Mouse (Mus musculus) ovary, adult 18-20 months (tissue): ENCODE measurements around the gene Klhl10.

Experiments
- DNase-seq: peaks from one replicate; pipeline ENCODE4 v3.0.0; 2022; ENCODE audit warnings: low spot score, mixed read lengths

Gene Klhl10

DNA sequence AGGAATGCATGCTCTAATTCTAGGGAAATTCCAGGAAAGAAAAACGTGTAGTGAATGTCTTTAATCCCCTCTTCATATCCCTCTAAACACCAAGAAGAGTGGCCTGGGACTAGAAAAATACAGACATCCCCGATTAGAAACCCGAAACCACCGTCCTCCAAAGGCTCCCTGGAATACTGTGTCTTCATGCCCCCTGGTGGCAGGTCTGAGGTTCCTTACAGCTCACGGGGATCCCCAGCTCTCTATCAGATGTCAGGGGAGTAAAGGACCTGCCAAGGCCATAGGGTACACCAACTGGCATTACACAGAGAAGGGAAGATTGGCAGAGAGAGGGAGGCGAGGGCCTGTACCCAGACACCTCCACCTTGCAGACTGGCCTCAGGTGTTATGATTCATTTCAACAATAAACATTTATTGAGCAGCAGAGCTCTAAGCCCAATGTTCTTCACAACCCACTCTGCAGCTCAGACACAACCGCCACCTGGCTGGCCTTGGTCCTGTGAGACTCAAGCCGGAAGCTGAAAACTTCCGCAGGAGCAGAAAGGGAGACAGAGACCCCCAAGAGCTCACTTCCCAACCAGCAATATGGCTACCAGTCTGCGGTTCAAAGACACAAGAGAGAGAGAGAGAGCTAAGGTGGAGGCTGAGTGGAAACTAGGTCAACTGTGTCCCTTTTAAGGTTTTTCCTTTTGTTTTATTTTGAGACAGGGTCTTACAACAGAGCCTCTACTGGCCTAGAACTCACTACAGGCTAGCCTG lies 33.5 kb upstream of the Klhl10 start:
- DNase-seq, result no peak

DNA sequence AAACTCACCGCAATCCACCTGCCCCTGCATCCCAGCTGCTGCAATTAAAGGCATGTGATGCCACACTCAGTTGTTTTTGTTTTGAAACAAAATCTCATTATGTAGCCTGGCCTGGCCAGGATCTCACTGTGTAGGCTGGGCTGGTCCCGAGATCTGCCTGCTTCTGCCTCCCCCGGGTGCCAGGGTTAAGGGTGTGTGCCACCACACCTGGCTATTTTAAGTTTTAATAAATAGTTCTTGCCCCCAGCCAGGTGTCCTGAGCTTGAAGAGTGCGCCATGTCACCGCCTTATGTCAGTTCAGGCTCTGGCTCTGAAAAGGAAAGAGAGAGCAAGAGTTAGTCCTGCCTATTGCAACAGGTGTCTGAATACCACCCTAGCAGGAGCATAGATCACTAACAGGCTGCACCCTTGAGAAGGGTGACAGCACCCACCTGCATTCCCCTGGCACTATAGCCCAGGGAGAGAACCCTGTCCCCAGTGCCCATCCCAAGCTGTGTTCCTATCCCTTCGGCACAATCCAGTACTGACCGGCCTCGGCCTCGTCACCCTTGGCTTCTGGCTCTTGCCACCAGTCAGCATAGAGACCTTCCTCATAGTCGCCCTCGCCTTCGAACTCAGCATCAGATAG lies 32.8 kb upstream of the Klhl10 start:
- DNase-seq, result no peak

DNA sequence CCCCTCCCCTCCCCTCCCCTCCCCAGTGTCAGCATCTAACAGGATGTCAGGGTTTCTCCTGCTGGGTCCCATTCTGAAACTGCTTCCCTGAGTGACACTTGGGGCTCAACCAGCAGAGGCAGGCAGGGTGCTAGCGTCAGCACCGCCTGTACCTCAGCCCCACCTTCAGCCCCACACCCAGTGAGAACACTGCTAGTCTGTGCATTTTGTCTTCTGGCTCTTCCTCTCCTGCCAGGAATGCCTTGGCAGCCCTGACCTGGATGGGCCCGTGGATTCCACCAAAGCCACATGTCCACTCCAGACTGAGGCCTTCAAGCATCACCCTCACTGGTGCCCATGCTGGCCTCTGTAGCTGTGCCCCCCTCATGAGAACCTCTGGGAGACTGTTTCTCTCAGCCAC lies 32.0 kb upstream of the Klhl10 start:
- DNase-seq, result no peak

DNA sequence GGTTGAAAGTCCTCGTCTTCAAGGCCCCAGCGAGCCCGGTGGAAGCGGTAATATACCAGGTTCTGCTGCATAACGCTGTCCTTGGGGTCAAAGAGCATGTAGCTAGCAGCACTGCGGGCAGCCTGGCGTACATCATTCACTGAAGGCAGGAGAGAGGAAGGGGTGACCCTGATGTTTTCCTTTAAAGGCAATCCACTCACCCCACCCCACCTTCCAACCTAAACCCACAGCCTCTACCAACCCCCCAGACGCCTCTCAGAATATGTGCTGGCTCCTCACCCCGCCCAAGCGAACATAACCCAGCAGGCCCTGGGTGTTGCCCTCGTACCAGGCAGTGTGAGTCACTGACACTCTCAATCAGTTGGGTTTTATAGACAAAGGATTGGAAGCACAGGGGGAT lies 30.0 kb upstream of the Klhl10 start:
- DNase-seq, result no peak

DNA sequence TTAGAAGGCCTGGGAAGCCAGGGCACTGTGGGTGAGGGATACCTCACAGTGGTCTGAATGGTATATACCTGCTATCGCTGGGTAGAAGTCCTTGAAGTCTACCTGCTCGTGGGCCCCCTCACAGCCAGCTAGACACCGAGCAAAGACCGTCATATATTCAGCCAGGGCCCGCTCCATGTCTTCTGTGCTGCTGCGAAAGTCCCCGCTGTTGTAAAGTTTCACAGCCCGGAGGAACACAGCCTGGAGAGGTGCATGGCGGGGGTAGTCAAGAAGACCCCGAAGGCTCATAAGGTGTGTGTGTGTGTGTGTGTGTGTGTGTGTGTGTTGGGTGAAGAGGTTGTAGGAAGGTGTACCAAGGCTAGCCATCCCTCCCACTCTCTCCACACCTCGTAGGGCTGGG lies 28.2 kb upstream of the Klhl10 start:
- no peak for DNase-seq

DNA sequence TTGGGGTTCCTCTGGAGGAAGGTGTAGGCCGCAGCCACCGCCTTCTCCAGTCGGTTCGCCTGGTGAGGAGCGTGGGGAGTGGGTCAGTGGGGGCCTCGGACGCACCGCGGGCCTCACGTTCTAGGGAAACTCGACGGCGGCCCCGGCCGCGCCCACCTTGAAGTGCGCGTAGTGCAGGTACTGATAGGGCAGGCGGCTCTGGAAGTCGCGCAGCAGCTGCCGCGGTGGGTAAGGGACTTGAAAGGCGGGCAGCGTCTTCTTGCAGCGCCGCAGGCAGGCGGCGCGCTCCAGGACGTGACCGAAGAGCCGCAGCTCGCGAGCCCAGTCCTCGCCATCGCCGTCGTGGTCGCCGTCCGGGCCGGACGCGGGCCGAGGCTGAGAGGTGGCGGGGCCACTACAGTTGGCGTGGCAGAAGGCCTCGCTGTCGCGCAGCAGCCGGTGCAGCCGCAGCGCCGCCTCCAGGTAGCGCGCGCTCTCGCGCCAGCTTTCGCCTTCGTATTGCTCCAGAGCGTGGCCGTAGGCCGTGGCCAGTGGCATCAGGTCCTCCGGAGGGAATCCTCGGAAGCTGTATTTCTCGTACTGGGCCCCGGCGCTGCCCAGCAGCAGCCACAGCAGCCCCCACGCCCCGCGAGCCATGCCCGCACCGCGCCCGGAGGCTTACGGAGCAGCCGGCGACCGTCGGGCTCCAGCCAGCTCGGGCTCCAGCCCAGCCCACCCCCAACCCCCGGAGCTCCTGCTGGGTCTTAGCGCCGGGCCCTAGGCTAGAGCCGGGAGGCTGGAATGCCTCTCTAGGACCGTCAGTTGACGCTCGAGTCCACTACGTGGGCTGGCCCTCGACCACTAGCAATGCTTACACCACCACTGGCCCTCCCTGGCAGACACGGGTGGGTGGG lies 27.4 kb upstream of the Klhl10 start, which contains the start of gene P3h4:
Gene P3h4, minus strand, starts transcription at position 816 of the 893 bp plus-strand sequence.
- peak; percentile 79 for DNase-seq

DNA sequence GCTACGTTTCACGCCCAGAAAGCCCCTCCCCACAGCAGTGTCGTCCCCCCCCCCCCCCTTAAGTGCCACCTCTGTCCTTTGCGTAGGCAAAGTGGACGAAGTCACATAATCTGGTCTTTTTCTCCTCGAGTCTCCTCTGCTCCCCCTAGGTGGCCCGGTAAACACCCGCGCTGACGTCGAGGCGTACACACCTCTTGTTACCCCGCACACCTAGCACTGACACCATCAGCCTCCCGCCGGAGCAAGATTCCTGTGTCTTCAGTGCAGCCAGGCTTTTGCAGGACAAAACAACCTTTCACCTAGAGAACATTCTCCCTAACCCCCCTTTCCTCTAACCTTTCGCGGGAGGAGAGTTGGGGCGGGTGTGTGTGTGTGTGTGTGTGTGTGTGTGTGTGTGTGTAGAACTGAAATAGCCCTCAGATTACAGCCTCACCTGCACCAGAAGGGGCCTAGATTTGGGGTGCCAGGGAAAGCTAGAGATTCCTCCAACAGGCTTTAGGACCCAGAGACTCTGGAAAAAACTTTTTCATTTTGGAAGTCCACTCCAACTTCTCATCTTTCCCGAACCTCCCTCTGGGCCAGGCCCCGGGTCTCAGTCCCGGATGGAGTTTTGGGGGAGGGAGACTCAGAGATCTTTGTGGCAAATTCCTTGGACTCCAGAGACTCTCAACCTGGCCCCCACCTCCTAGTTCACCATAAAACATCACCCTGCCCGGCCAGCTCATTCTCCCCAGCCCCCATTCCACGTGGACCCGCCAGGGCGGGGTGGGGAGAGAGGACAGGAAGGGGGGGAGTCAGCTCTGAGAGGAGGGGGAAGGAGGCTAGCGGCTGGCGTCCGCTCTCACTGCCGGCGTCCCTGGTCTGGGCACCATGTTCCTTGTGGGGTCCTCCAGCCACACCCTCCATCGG lies 26.5 kb upstream of the Klhl10 start, which contains the start of gene Fkbp10:
Gene Fkbp10, plus strand, starts transcription at position 784 of the 909 bp plus-strand sequence.
- DNase-seq, result peak; percentile 64

DNA sequence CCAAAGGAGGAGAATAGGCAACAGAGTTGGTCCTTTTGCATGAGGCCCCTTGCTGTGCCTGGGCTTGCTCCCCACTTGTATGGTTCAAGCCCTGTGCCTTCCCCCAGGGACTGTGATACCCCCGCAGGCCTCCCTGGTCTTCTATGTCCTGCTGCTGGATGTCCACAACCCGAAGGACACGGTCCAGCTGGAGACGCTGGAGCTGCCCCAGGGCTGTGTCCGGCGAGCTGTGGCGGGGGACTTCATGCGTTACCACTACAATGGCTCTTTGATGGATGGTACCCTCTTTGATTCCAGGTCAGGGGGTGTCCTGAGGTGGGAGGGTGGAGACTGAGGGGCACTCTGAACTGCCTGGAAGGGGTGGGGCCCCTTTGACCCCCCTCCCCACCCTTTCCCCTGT lies 20.2 kb upstream of the Klhl10 start:
- DNase-seq, result no peak

DNA sequence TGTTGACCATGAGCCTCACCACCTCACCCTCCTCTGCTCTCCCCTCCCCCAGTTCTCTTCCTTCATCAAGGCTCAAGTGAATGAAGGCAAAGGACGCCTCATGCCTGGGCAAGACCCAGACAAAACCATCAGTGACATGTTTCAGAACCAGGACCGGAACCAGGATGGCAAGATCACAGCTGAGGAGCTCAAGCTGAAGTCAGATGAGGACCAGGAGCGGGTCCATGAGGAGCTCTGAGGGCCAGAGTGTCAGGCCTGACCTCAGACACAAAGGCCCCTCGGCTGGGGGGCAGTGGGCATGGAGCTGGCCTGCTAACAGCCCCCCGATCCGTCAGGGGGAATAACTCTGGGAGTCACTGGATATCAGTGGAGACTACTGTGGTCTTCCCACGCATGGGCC lies 17.9 kb upstream of the Klhl10 start:
- no peak for DNase-seq

DNA sequence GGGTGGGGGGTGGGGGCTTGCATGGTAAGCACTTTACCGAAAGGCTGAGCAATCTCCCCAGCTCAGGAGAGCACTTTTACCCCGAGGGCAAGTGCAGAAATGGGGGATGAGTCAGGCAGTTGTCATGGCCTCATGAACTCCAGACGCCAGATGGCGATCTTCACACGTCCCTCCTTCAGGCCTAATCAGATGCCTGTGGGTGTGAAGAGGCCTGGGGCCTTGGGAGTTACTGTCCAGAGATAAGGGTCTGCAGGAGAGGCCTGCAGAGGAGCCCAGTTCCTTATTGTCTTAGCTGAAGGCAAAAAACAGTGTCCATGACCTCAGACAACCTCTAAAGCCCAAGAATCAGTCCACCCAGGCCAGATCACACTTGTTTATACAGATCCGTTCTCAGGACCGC lies 15.9 kb upstream of the Klhl10 start:
- DNase-seq, result peak; percentile 87

DNA sequence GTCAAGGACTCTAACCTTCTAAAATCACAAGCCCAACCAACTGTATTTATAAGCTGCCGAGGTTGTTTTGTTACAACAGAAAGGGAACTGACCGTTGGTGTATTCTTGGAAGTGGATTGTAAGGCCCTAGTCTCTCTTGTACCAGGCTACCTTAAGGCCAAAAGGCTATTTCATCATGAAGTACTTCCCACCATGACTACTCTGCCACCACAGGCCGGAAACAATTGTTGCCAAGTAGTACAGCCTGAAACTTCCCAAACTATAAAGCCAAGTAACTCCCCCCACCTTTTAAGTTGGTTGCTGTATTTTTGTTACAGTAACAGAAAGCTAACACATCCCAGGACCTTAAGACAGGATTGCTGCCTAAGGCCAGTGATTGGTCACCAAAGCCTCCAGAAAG lies 14.9 kb upstream of the Klhl10 start:
- no peak for DNase-seq

DNA sequence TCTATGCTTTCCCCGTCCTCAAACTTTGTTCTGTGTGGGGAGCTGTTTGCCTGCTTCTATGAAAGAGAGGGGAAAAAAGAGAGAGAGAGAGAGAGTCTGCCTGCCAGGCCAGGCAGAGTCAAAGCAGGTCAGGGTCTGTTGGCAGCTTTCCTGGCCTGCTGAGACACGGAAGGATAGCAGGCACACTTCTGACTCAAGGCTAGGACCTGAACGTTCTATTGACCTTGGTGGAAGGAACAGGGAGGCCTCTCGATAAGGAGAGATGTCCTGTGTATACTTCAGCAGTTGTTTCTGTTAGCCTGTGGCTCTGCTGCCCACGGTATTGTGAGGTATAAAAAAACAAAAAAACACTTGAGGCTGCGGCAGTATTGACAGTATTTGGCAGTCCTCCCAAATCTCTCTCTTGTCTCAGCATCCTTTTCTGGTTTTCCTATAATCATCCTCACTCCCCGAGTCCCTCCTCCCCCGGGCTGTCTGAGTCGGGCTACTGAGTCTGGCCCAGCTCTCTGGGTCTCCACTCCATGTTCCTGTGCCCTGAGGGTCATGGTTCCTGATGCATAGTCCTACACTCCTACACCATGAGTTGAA lies 13.0 kb upstream of the Klhl10 start:
- peak; percentile 91 for DNase-seq

DNA sequence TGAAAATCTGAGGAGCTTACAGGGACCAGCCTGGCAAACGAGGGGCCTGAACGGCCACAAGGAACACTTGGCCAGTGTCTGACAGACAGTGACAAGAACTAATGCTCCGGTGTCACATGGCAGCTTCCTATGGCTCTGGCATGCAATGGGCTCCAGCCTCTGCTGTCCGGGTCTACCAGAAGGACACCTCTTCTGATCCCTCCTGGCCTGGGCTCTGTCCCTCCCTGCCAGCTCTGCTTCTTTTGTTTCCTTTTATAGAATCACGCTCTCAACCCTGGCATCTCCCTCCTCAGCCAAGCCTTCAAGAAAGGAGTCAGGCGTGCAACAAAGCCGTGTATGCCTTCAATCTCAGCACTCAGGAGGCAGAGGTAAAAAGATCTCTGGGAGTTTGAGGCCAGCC lies 11.7 kb upstream of the Klhl10 start:
- no peak for DNase-seq

DNA sequence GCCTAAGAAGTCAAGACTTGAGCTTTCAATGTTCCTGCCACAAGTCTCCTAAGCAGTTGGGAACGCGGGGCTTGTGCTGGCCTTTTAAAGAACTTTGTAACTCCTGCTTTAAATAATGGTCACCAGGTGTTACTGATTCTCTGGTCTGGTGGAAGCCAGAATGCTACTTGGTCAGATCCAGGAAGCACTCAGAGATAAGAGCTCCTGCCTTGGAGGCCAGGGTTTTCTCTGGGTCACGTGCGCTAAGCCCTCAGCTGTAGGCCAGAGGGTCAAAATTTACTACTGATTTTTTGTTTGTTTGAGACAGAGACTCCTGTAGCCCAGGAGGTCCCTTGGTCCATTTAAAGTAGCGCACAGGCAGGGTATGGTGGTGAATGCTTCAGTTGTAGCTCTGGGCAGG lies 9.7 kb upstream of the Klhl10 start:
- DNase-seq, result no peak

DNA sequence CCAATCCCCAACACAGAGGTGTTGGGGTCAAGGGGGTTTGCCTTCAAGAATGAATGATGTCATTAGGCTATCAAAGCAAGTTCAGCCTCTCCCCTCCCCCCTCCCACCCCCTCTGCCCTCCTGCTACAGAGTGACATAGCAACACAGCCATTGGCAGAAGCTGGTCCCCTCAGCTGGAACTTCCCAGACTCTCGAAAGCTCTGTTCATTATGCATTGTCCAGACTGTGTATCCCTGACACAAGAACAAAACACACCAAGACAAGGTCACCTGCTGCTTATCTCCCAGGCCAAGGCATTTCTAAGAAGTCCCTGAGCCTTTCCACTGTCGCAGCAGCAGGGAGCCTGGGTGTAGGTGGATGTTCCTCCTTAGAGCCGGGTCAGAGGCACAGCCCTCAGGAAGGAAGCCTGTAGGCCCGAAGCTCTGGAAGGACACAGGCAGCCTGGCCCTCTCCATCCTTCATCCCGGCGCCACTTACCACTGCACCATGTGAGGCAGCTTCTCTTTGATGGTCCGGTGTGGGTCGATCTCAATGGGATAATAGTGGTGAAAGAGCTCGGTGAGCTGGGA lies 6.0 kb upstream of the Klhl10 start:
- peak; percentile 47 for DNase-seq

DNA sequence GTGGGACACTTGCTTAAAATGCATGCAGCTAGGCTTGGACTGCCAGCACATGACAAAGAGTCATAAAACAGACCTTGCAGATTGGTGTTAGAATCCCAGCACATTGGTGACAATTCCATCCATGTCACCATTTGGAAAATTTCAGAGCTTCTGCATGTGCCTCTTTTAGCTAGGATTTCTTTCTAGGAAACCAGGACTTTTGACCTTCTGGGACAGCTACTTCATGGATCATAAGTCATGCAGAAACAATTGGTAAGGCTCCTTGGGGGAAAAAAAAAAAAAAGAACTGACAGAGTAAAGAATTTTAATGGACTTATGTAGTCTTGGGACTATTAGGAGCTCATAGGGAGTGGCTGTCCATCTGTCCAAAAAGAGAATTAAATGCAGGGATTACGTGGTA lies 3.8 kb upstream of the Klhl10 start:
- no peak for DNase-seq

DNA sequence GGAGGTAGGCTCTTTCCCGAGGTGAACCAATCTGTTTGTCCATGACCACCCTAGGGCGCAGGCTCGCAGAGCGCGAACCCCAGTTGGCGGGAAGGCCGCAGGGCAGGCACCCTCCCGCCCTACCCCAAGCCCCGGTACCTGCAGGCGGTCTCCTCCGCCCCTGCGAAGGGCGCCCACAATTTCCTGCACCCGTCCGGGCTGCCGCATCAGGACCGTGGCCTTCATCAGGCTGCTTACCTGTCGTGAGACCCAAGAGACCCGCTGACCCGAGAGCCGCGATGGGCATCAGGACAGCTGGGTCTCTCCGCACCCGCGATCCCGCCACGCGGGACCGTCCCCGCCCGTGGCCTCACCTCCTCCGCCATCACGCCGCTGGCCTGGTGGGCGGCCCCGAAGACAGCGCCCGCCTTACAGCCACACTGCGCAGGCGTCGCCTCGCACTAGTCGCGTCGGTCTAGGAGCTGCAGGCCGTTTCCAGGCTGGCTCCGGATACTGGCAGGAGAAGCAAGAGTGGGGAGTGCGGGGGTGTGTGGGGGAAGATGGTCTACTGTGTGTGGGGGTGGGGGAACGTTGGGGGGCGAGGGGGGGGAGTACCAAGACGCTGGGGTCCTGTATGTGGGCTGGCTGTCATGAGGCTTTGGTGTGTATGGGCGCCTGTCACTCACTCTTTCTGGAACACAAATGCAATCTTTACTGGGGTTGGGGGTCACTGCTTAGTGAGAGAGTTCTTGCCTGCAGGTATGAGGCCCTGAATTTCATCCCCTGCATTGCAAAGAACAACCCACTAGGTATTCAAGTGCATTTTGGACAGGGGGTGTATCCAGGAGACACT lies 810 bp upstream of the Klhl10 start:
- DNase-seq, result peak; percentile 72

DNA sequence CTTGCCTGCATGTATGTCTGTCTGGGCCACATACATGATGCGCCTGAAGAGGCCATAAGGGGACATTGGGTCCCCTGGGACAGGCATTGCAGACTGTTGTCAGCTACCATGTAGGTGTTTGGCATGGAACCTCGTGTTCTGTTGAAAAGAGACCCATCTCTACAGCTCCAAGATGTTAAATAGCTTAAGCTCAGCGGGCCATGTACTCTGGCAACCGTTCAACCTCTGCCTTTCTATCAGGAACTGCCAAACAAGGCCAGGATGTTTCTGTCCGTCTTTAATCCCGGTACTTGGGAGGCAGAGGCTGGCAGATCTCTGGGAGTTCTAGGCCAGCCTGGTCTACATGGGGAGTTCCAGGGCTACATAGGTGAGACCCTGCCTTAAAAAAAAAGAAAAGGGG lies 908 bp downstream of the Klhl10 start:
- DNase-seq, result no peak

DNA sequence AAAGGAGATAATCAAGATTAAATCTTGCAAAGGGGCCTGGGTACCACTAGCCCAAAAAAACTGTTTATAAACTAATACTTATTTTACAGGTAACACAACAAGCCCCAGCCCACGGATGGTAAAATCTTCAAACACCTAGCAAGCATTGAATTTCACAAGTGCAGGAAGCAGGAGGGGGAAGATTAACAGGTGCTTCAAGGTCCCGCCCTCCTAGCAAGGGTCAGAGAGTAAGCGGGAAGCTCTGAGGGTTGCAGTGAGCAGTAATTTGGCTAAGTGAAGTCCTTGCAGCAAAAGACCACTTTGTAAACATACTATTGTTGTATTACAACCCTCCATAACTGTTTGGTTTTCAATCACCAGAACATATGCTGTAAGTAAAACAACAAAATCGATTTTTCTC lies 15.5 kb downstream of the Klhl10 start:
- DNase-seq, result no peak

DNA sequence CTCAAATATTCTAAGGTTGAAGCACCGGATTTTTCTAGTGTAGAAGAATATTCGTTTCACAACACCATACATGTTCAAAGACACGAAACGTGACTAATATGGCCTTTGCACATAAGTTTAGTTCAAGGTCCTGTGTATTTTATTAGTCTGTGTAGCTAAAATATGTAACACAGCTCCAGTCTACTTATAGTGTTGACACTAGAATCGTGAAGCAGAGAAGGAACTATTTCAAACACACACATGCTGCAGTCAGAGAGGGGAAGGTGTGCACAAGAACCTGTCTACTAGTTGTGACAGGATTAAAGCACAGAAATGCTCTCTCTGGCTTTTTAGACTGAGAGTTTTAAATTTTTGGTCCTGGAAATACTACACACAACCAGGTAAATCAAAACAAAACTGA lies 16.0 kb downstream of the Klhl10 start:
- no peak for DNase-seq
